Mouse (Mus musculus) liver, adult 10 weeks (tissue): ENCODE measurements around the gene Plch1. TPM values are rescaled to one million over a fixed set of nuclear protein-coding genes. Genes with fewer than 3 reads are reported as not detected.

Source experiments
- polyA plus RNA-seq: library from polyadenylated mRNA; stranded (reverse); fragments of 350-450 nt; fragmentation: Illumina TruSeq; extraction: RNeasy Lipid Tissue Mini Kit (QIAGEN cat#74804); gene quantifications from one replicate; pipeline ENCODE4 v1.2.3, GENCODE M21; 2014; ENCODE audit warnings: low read depth, low replicate concordance

Plch1 gene
- 0.11 TPM for polyA plus RNA-seq

GRCm38 (mm10) chr3:63899309-63899695 is at the start of gene Plch1:
Plch1 (minus strand) TSS chr3:63899472.

GRCm38 (mm10) chr3:63928878-63929859 is 29.9 kb upstream of the Plch1 start, which contains the start of gene E130311K13Rik:
E130311K13Rik (minus strand) TSS chr3:63929472.

Other genes with a start within 250 kb of the Plch1 start
- gene E130311K13Rik, start 30.0 kb upstream of the Plch1 start, polyA plus RNA-seq = 9.4 TPM
- gene Slc33a1, start 65.3 kb upstream of the Plch1 start, polyA plus RNA-seq = 89.6 TPM
- gene Gmps, start 76.6 kb upstream of the Plch1 start, polyA plus RNA-seq = 27.9 TPM
- gene Vmn2r1, start 182.1 kb upstream of the Plch1 start, polyA plus RNA-seq = not detected
- gene Vmn2r2, start 242.5 kb upstream of the Plch1 start, polyA plus RNA-seq = not detected